Mouse (Mus musculus) MEL (cell line): ENCODE results near the gene Znrf1.

ENCODE experiments used
- CTCF ChIP-seq, 3 experiments: IDR thresholded peaks in 2 of 3; conservative IDR thresholded peaks in 1 of 3; 2 replicates each; pipeline ENCODE4 v1.5.1; 2011 to 2012; ENCODE audit warnings: low read length in 3 of 3, low read depth in 2 of 3, mild to moderate bottlenecking in 2 of 3, improper control_type of control experiment in 1 of 3, inconsistent platforms in 1 of 3, mixed read lengths in 1 of 3, moderate library complexity in 1 of 3; ENCODE audit not compliant: control insufficient read depth in 1 of 3, insufficient read depth in 1 of 3, poor library complexity in 1 of 3, severe bottlenecking in 1 of 3
- MAX ChIP-seq: IDR thresholded peaks from 2 replicates; pipeline ENCODE4 v1.6.1; 2011; ENCODE audit warnings: low read length, improper control_type of control experiment
- POLR2A ChIP-seq, 2 experiments: IDR thresholded peaks; 2 replicates each; pipeline ENCODE4 v1.6.1; 2011 to 2012; ENCODE audit warnings: low read length in 2 of 2, mild to moderate bottlenecking in 2 of 2, control low read depth in 1 of 2, improper control_type of control experiment in 1 of 2, low read depth in 1 of 2, moderate library complexity in 1 of 2; ENCODE audit not compliant: control insufficient read depth in 1 of 2, insufficient read depth in 1 of 2, poor library complexity in 1 of 2
- POLR2AphosphoS2 ChIP-seq: IDR thresholded peaks from 2 replicates; pipeline ENCODE4 v1.6.1; 2011; ENCODE audit warnings: low read length, improper control_type of control experiment

- no peak for TF ChIP-seq POLR2AphosphoS2
- no peak for TF ChIP-seq CTCF (IDR thresholded peaks at IDR 0.05 in 2 of 3, conservative IDR thresholded peaks at IDR 0.05 in 1 of 3; ENCODE audit: control insufficient read depth in 1 of 3, insufficient read depth in 1 of 3, low read depth in 2 of 3, low read length in 3 of 3, poor library complexity in 1 of 3, severe bottlenecking in 1 of 3)
- TF ChIP-seq MAX, result no peak
- no peak for TF ChIP-seq POLR2A (IDR thresholded peaks at IDR 0.05; ENCODE audit: control insufficient read depth in 1 of 2, insufficient read depth in 1 of 2, low read depth in 1 of 2, low read length in 2 of 2, poor library complexity in 1 of 2)
These were observed 44.4 kb downstream of the Znrf1 start for GRCm38 (mm10) chr8:111580306-111580705.
